Mouse (Mus musculus) E14TG2a.4 (cell line): ENCODE results near the gene Atrnl1.
"Not testable (repeated sequence)": the region's sequence is repeated elsewhere in the genome, so short reads cannot be mapped to it uniquely, and the experiment has no call there.

Experiments
- CTCF ChIP-seq: conservative IDR thresholded peaks from 2 replicates; pipeline ENCODE4 v1.5.1; 2014; ENCODE audit warnings: low read length
- POU5F1 ChIP-seq: IDR thresholded peaks from 2 replicates; pipeline ENCODE4 v1.6.1; 2014; ENCODE audit warnings: low read length, borderline replicate concordance

DNA sequence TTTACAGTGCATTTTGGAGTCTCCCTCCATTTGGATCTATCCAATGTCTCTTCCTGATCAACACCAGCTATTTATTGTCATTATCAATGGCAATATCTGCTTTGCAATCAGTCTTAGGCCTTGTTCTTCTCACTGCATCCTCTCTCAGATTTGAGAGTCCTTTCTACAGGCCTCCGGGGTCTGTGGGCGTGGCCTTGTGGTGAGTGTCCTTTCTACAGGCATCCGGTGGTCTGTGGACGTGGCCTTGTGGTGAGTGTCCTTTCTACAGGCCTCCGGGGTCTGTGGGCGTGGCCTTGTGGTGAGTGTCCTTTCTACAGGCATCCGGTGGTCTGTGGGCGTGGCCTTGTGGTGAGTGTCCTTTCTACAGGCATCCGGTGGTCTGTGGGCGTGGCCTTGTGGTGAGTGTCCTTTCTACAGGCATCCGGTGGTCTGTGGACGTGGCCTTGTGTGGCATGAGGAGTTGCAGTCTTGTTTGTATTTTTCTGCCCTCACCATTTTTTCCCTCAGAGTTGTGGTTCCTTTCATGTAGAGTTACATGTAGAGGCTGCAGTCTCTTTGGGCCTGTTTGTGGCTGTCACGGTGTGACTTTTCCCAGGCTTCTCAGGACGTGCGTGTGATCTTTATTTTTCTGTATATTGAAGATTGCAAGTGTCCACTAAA is 383.5 kb downstream of the Atrnl1 start:
- not testable (repeated sequence) for TF ChIP-seq CTCF, POU5F1
